Mouse (Mus musculus) ES-Bruce4 (cell line): ENCODE measurements around the gene Celf2.

Experiments used
- CTCF ChIP-seq: IDR thresholded peaks from one replicate; pipeline ENCODE4 v1.8.1; 2011; ENCODE audit warnings: low read depth, low read length
- EP300 ChIP-seq: IDR thresholded peaks from 2 replicates; pipeline ENCODE4 v1.6.1; 2011; ENCODE audit warnings: low read depth, low read length; ENCODE audit not compliant: insufficient read depth
- POLR2A ChIP-seq: IDR thresholded peaks from one replicate; pipeline ENCODE4 v1.8.1; 2011; ENCODE audit warnings: low read length; ENCODE audit not compliant: insufficient read depth

- TF ChIP-seq POLR2A (no peak), EP300 (no peak), CTCF (no peak)
These were observed 870.0 kb downstream of the Celf2 start for GRCm38 (mm10) chr2:6639370-6639769.
